Mouse (Mus musculus) mesoderm, embryonic 11.5 days (tissue): ENCODE measurements at regions not wholly inside any gene's neighbourhood (a gene's known extent, or its start where the extent isn't known, plus 50 kb on each side); places are given as distances from the start of the nearest gene placed in this dataset.

Experiments
- DNase-seq: peaks from one replicate; pipeline ENCODE4 v3.0.0-alpha.2; 2012; ENCODE audit warnings: low read depth, low spot score

DNA sequence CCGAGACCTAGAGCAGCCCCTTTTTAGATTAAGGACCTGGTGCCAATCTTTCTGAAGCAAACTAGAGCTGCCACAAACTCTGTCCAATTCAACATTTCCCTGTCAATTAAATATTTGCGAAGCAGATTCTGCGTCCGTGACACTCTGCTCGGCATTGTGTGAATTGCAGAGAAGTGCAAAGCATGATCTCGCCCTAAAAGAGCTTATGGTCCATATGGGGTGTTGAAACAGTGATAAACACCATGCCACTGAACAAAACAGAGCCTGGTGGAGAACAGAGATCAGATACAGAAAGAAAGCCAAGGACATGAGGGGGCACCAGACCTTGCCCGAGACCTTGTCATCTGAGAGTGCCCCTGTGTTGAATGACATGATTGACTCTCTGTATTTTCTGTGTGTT, 167.2 kb upstream of the Zfp703 start:
- no peak for DNase-seq

DNA sequence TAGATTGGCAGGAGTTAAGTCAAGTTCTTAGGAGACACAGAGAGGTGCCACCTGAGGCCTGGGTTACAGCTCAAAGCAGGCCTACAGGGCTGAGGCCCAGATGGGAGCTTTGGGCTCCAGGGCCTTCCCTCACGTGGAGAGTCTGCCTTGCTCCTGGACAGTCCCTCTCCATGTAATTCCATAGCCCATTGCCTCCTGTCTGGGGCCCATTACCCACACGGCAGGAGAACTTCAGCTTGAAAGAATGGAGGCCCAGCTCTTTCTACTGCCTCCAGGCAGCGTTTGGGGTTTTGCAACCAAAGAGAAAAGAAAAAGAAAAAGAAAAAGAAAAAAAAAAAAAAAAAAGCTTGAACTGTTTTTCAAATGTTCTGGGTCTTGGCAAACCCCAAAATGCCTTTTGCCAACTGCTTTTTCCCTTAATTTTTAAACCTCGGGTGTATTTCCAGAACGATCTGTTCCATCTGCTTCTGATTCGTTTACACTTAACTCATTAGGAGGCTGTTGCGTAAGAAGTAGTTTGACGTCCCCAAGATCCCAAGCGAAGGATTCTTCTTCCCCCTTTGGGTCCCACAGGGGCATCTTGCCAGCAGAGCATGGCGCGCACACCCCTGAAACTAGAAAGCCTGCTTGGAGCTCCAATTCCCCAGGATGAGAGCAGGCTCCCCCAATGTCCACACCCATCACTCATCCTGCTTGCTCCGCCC, 165.4 kb upstream of the Zfp703 start:
- DNase-seq = no peak

- DNase-seq = no peak
Observed at GRCm38 (mm10) chr8:26813198-26813815, 163.8 kb upstream of the Zfp703 start.

DNA sequence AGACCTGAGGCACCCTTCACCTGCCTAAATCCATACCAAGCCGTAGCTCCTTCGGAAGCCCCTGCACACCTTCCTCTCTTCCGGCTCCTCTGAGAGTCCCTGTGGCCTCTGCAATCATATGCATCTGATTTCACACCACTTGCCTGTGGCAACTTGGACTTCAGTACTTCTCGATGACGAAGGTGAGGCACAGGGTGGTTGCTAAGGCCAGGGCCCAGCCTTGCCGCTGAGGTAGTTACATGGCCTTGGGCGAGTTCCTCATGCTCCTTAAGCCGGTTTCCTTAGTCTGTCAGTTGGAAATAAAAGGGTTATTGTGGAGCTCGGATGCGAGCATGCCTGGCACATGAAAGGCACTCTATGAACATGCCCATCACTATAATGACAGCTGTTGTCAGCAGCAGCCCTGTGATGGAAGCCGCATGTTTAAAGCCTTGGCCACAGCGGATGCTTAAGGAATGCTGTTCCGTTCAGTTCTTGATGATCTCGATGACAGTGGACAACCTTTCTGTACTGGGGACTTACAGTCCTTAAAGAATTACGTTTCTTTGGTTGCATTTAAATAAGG, 162.0 kb upstream of the Zfp703 start:
- DNase-seq = no peak

DNA sequence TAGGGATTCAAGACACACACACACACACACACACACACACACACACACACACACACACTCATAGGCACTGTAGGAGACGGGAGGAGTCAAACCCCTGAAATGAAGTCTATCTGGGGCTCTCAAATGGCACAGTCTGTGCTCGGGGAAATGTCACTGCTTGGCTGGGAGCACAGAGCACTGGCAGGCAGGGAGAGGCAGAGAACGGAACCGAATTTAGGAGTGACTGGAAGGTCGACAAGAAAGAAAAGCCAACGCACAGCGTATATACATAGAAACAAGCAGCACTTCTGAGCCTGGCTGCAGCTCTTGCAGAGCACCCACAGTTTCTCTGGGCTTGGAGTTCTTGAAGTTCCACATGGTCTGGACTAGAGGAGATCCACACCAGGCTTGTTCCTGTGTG, 160.1 kb upstream of the Zfp703 start:
- DNase-seq = no peak

- no peak for DNase-seq
Observed at GRCm38 (mm10) chr8:26824189-26824941, 152.8 kb upstream of the Zfp703 start.

DNA sequence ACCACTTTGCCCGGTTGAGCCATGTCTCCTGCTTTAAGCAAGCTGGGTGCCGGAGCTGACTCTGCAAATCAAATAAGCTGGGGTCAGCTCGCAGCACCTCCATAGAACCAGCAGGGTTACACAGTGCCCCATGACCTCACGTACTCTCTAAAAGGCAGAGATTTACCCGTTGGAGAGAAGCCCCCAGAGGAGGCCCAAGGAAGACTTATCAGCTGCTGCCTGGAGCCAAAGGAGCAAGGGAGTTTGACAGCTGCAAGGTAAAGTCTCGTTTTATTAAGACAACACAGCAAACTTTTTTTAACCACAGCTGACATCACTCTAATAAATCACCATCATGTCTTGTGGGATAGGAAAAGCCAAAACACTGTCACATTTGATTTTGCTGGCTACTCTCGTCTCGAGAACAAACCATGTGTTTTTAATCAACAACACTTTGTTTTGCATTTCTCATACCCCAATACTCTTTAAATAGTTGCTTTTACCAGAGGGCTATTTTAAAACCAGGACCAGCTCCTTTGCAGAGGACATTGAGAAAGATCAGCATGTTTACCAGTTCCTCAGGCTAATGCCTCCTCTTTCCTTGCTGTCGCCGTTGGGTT, 148.7 kb upstream of the Zfp703 start:
- peak; percentile 66 for DNase-seq

GRCm38 (mm10) chr8:26829313-26829712, 147.8 kb upstream of the Zfp703 start:
- no peak for DNase-seq

GRCm38 (mm10) chr8:26831148-26831547, 146.0 kb upstream of the Zfp703 start:
- no peak for DNase-seq

DNA sequence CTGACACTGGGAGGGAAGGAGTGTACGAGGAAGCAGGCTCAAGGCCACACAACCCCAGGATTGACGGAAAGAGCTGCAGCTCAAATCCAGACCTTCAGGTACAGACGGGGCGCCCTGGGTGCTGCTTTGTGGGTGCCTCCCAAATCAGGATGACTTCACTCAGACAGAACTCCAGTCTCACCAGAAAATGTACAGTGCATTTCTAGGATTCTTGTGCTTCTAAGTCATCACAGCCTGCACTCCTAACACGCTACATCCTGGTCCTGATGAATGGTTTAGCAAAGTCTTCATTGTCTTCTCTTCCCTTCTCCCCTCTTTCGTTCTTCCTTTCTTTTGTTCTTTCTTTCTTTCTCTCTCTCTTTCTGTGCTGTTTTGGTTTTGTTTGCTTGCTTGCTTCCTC, 145.3 kb upstream of the Zfp703 start:
- DNase-seq = no peak

DNA sequence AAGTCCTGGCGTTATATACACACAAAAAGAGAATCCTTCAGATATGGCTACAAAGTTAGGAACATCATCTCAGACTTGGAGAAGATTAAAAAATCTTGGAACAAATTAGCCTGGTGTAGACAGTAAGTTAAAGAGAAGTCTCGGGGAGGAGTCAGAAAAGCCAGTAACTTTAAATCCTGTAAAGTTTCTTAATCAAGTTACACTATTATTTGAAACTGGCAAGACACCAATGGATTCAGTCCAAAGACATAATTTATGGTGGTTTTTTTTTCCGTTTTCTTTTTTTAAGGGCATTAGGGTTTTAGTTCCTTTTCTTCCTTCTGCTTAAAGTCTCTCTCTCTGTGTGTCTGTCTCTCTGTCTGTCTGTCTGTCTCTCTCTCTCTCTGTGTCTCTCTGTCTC, 144.6 kb upstream of the Zfp703 start:
- DNase-seq = no peak

DNA sequence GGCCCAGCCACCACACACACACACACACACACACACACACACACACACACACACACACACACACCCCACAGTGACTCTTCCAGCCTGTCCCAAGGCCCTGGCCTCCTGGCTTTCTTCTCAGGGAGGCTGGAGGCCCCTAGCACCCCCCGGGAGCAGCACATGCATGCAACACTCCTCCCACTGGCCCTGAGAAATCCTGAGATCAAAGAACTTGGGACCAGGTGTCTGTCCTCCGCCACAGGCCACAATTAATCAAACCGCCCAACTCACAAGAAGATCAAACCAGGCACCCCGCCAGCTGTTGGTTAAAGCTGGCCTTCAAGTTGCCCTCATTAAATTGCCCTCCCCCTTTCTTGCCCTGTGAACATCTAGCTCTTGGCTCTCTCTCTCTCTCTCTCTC, 143.8 kb upstream of the Zfp703 start:
- DNase-seq = peak; percentile 90

- DNase-seq = no peak
Observed at GRCm38 (mm10) chr8:26833784-26834183, 143.3 kb upstream of the Zfp703 start.

GRCm38 (mm10) chr8:26834604-26835003, 142.5 kb upstream of the Zfp703 start:
- no peak for DNase-seq

DNA sequence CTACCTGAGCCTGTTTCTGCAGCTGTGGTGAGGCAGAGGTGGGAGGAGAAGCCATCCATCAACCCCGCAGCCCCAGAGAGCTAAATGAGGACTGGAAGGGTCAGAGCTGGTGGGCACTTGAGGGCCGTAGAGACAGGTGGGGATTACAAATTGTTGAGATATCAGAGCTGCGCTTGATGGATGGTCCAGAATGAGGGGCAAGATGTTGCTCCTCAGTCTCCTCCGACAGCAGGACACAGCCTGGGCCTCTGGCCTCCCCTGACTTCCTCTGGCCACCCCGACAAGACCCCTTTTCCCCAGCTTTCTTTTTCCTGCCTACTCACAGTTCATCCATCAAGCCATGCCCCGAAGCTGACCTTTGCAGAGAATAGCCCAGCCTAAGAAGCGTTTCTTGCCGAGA, 142.0 kb upstream of the Zfp703 start:
- no peak for DNase-seq

- no peak for DNase-seq
Observed at GRCm38 (mm10) chr8:26835616-26836015, 141.5 kb upstream of the Zfp703 start.

DNA sequence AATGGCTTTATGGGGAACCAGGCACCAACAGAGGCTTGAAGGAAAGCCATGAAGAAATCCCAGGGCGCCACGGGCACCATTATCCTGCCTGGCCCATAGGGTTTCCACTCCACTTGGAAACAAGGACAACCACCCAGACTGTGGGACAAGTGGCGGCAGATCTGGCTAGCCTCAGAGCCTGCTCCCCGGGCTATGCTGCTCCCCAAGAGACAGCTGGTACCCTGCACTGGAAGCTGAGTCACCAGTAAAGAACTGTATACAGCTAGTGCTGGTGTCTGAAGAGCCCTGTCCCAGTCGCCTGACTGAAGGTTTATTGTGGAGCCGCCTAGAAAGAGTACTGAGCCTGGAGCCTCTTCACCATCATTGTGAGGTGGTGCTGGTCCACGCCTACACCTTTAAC, 140.6 kb upstream of the Zfp703 start:
- no peak for DNase-seq

- no peak for DNase-seq
Observed at GRCm38 (mm10) chr8:26840286-26840685, 136.8 kb upstream of the Zfp703 start.

DNA sequence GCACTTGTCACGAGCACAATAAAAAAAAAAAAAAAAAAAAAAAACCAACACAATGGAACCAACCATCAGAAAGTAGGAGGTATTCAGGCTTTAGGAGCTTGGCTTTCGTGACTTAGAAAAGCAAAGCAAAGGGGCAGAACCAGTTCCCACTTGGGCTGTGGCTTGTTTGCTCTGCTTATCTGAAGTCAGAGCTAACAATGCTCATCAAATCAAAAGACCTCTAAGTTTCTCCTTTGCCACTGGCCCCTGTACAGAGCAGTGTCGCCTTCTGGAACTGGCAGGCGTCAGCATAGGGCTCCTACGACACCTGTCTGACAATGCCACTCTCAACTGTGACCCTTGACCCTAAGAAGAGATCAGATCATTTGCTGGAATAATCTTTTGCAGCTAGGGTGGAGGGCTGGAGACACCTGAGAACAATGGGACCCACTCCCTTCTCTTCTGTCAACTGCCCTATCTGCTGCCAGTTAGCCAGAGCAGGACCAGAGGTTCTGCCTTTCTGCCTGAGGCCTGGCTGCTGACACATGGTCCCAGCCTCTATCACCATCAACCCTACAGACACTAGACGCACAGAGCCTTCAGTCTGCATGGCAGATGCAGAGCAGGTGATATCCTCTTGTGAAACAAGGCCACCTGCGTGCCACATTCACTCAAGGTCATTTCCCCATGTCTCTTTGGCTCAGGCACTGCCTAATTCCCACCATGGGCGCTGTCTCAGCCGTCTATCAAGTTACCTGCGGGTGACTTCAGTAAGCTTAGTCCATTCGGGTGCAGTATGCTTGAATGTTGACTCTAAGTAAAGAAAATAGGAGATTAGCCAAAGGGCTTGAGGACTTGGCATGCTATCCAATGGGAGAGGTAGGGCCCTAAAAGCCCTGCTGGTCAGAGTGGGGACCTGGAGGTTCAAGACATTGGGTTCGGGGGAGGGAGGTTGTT, 136.1 kb upstream of the Zfp703 start:
- DNase-seq = no peak

DNA sequence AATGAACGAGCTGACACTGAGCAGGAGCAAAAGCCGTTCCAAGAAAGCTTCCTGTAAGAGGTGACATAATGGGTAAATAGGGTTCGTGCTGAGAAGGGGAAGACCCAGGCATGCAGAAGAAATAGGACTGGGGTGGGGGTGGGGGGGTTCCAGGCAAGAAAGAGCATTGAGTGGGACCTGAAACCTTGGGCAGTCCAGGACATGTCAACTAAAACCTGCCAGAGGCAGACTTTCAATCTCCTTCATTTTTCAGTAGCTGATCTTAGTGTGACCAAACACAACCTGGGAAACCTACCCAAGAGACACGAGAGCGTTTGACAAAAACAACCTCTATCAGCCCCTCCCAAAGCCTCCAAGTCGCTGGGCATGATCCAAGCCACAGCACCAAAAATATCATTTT, 133.4 kb upstream of the Zfp703 start:
- no peak for DNase-seq
